Mouse (Mus musculus) inflammation-experienced regulatory T-cells, adult 6 months (primary cell): ENCODE results near the gene Pwp2. TPM values are rescaled to one million over a fixed set of nuclear protein-coding genes. Genes with fewer than 3 reads are reported as not detected.
"Not testable (repeated sequence)": the region's sequence is repeated elsewhere in the genome, so short reads cannot be mapped to it uniquely, and the experiment has no call there.

ENCODE experiments used
- ATAC-seq: one replicate; pipeline ENCODE4 v1.8.0; 2017
- polyA plus RNA-seq, 3 experiments: library from polyadenylated mRNA; unstranded; fragments of 100-300 nt; shearing (Covaris generic); gene quantifications; one replicate each; pipeline ENCODE4 v1.2.1; 2017

Pwp2 gene
- polyA plus RNA-seq, 3 experiments from 2014 or later = 7.9 to 13.5 (median 11.9) TPM

- ATAC-seq = no peak
These were observed 44.7 kb downstream of the Pwp2 start for GRCm38 (mm10) chr10:78140251-78140600.

- no peak for ATAC-seq
These were observed 45.2 kb downstream of the Pwp2 start for GRCm38 (mm10) chr10:78139572-78140250.

GRCm38 (mm10) chr10:78138812-78139523 is 46.0 kb downstream of the Pwp2 start:
- ATAC-seq = no peak

- ATAC-seq = no peak
These were observed 47.8 kb downstream of the Pwp2 start for GRCm38 (mm10) chr10:78137191-78137590.

DNA sequence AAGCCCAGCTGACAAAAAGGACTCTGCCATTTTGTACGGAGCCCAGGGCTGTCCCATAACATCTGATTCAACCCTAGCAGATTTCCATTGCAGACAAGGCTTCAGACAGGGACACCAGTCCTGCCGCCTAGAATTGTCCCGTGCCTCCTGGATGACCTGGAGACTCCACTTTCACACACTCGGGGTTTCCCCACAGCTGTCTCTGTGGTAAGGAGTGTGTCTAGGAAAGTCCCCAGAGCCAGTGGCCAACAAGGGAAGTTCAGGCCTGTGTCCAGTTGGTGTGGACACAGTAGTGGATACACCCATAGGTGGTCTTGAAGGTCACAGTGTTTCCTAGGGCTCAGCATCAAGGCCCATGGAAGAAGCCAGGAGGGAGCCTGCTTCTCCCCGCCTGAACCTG is 49.0 kb downstream of the Pwp2 start:
- ATAC-seq = no peak

GRCm38 (mm10) chr10:78134975-78135798 is 49.8 kb downstream of the Pwp2 start:
- peak; percentile 84 for ATAC-seq

GRCm38 (mm10) chr10:78134400-78134799 is 50.5 kb downstream of the Pwp2 start:
- ATAC-seq = peak; percentile 72

DNA sequence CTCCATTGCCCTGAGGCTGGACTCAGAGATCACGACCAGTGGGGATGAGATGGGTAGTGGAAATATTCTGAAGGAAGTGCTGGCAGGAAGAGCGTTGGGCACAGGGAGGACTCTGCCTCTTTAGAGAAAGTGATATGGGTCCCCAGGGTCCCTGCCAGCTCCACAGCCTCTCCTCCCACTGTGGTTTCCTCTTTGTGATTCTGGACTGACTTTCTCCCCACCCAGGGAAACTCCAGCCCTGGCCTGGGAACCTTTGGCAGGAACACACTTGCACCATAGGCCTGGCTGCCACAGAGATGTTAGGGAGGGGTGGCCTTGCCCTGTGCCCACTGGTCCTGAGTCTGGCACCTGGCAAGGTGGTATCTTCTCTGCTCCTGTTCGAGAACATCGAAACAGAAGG is 55.0 kb downstream of the Pwp2 start:
- no peak for ATAC-seq

GRCm38 (mm10) chr10:78129423-78129822 is 55.5 kb downstream of the Pwp2 start:
- no peak for ATAC-seq

- no peak for ATAC-seq
These were observed 56.3 kb downstream of the Pwp2 start for GRCm38 (mm10) chr10:78128647-78129046.

- no peak for ATAC-seq
These were observed 57.0 kb downstream of the Pwp2 start for GRCm38 (mm10) chr10:78127931-78128330.

- ATAC-seq = no peak
These were observed 57.7 kb downstream of the Pwp2 start for GRCm38 (mm10) chr10:78127046-78127870.

DNA sequence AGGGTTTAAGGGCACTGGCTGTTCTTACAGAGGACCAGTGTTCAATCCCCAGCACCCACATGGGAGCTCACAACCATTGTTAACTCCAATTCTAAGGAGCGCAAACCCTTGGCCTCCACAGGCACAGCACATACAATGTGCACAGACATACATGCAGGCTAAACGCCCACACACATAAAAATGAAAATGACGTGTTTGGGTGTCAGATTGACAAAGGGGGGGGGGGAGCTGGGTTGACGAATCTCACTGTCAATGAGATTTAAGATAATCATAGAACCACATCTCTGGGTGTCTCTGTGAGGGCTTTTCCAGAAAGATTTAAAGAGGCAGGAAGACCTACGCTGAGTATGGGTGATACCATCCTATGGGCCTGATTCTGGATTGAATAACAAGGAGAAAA is 58.6 kb downstream of the Pwp2 start:
- no peak for ATAC-seq

DNA sequence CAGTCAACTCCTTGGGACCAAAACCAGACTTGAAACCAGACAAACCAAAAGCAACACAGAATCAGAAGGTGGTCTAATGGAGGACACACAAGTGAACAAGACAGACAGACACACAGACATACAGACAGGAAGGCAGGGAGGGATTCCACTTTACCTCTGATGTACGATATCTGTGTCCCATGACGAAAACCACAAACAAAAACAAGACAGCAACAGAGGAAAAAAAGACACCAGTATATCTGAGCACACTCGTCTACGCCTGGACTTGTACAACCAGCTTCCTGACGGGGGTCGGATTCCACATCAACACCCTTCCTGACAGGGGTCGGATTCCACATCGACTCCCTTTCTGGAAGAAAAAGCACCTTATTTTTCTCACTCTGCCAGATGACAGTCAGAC is 59.9 kb downstream of the Pwp2 start:
- ATAC-seq = not testable (repeated sequence)

GRCm38 (mm10) chr10:78124137-78124536 is 60.8 kb downstream of the Pwp2 start:
- ATAC-seq = not testable (repeated sequence)

Other genes starting within 250 kb of the Pwp2 start
- gene Trpm2, start 214.6 kb downstream of the Pwp2 start, polyA plus RNA-seq = under 1 TPM in 2 of 3 experiments, not detected in 1; 0.13 to 0.59 TPM
- gene 1810043G02Rik, start 206.6 kb downstream of the Pwp2 start, polyA plus RNA-seq = 1 to 10 TPM; 5.9 to 9.5 (median 7.7) TPM
- 10 to 100 TPM; 58.9 to 60.6 (median 59.1) TPM for gene Pfkl, start 175.1 kb downstream of the Pwp2 start, polyA plus RNA-seq
- not detected for gene Dnmt3l, start 143.2 kb downstream of the Pwp2 start, polyA plus RNA-seq
- gene Aire, start 141.5 kb downstream of the Pwp2 start, polyA plus RNA-seq = under 1 TPM in 2 of 3 experiments, not detected in 1; 0.23 to 0.34 TPM
- 1 to 10 TPM; 5.8 to 7.8 (median 6.8) TPM for gene Icosl, start 115.8 kb downstream of the Pwp2 start, polyA plus RNA-seq
- 10 to 100 TPM in 2 of 3 experiments, 1 to 10 TPM in 1; 7.9 to 44.8 (median 39.6) TPM for gene D10Jhu81e, start 15.4 kb downstream of the Pwp2 start, polyA plus RNA-seq
- gene Trappc10, start 59.5 kb upstream of the Pwp2 start, polyA plus RNA-seq = 10 to 100 TPM in 1 of 3 experiments, 1 to 10 TPM in 2; 5.0 to 10.6 (median 9.2) TPM
- 100 to 1,000 TPM in 2 of 3 experiments, 10 to 100 TPM in 1; 93.9 to 109 (median 101) TPM for gene Agpat3, start 167.3 kb upstream of the Pwp2 start, polyA plus RNA-seq
- gene Rrp1, start 227.9 kb upstream of the Pwp2 start, polyA plus RNA-seq = 100 to 1,000 TPM in 2 of 3 experiments, 10 to 100 TPM in 1; 90.6 to 113 (median 101) TPM
- gene Cstb, start 240.5 kb upstream of the Pwp2 start, polyA plus RNA-seq = 100 to 1,000 TPM; 160 to 186 (median 183) TPM